Mouse (Mus musculus): Measurements from ENCODE around the gene Cep19.

Gene Cep19

GRCm38 (mm10) chr16:32153976-32154375, 54.4 kb downstream of the Cep19 start:
- peak in 1 of 2 experiments; percentile 70 for DNase-seq

- peak; percentile 97 for DNase-seq
Observed at GRCm38 (mm10) chr16:32154437-32154836, 54.8 kb downstream of the Cep19 start.

GRCm38 (mm10) chr16:32156719-32157118, 57.1 kb downstream of the Cep19 start:
- DNase-seq, result no peak

- no peak for DNase-seq
Observed at GRCm38 (mm10) chr16:32157369-32157768, 57.8 kb downstream of the Cep19 start.
